Mouse (Mus musculus) MEL (cell line): ENCODE results near the gene Hps6. TPM values are rescaled to one million over a fixed set of nuclear protein-coding genes. Genes with fewer than 3 reads are reported as not detected.

Experiments
- DNase-seq: peaks from one replicate; pipeline ENCODE4 v3.0.0; 2011; ENCODE audit warnings: low read depth, low spot score
- H3K27ac ChIP-seq: 2 replicates; pipeline ENCODE4 v1.5.1; 2012; ENCODE audit warnings: low read depth, mild to moderate bottlenecking, control low read depth, low read length, moderate library complexity; ENCODE audit not compliant: control insufficient read depth
- H3K27me3 ChIP-seq, 2 experiments: fragments of 150-350 bp in 1 of 2; sonication (generic) in 1 of 2; 2 replicates each; pipeline ENCODE4 v1.6.1; 2012; ENCODE audit warnings: low read length in 2 of 2, mild to moderate bottlenecking in 2 of 2, improper control_type of control experiment in 1 of 2, moderate library complexity in 1 of 2; ENCODE audit not compliant: insufficient read depth in 2 of 2, control insufficient read depth in 1 of 2
- H3K36me3 ChIP-seq, 2 experiments: 2 replicates each; pipeline ENCODE4 v1.6.1; 2012 to 2014; ENCODE audit warnings: low read length in 2 of 2, improper control_type of control experiment in 1 of 2, inconsistent platforms in 1 of 2, mild to moderate bottlenecking in 1 of 2; ENCODE audit not compliant: insufficient read depth in 2 of 2, control insufficient read depth in 1 of 2
- H3K4me1 ChIP-seq, 2 experiments: fragments of 150-350 bp in 1 of 2; sonication (generic) in 1 of 2; 2 replicates each; pipeline ENCODE4 v1.6.1; 2012; ENCODE audit warnings: low read length in 2 of 2, improper control_type of control experiment in 1 of 2, mild to moderate bottlenecking in 1 of 2; ENCODE audit not compliant: insufficient read depth in 2 of 2, control insufficient read depth in 1 of 2
- H3K4me3 ChIP-seq, 2 experiments: fragments of 150-350 bp in 1 of 2; sonication (generic) in 1 of 2; 2 replicates each; pipeline ENCODE4 v1.5.1; 2012; ENCODE audit warnings: low read depth in 2 of 2, low read length in 2 of 2, mild to moderate bottlenecking in 2 of 2, moderate library complexity in 2 of 2, control low read depth in 1 of 2, improper control_type of control experiment in 1 of 2; ENCODE audit not compliant: control insufficient read depth in 1 of 2, insufficient read depth in 1 of 2
- H3K79me2 ChIP-seq: 2 replicates; pipeline ENCODE4 v1.6.1; 2012; ENCODE audit warnings: mild to moderate bottlenecking, low read length, moderate library complexity; ENCODE audit not compliant: control insufficient read depth, poor library complexity, insufficient read depth
- H3K9ac ChIP-seq: 2 replicates; pipeline ENCODE4 v1.6.1; 2012; ENCODE audit warnings: low read depth, mild to moderate bottlenecking, control low read depth, low read length, moderate library complexity; ENCODE audit not compliant: control insufficient read depth, poor library complexity, severe bottlenecking
- H3K9me3 ChIP-seq: fragments of 150-350 bp; sonication (generic); replicated peaks from 2 replicates; pipeline ENCODE4 v1.6.1; 2012; ENCODE audit warnings: mild to moderate bottlenecking, low read length, improper control_type of control experiment, moderate library complexity; ENCODE audit not compliant: insufficient read depth
- BHLHE40 ChIP-seq: IDR thresholded peaks from 2 replicates; pipeline ENCODE4 v1.6.1; 2012; ENCODE audit warnings: low read depth, mild to moderate bottlenecking, inconsistent platforms, low read length, improper control_type of control experiment, borderline replicate concordance
- CHD2 ChIP-seq: IDR thresholded peaks from 2 replicates; pipeline ENCODE4 v1.6.1; 2011; ENCODE audit warnings: low read length, improper control_type of control experiment
- E2F4 ChIP-seq: IDR thresholded peaks from 2 replicates; pipeline ENCODE4 v1.6.1; 2011; ENCODE audit warnings: low read depth, low read length, improper control_type of control experiment, borderline replicate concordance
- ELF1 ChIP-seq: IDR thresholded peaks from 2 replicates; pipeline ENCODE4 v1.6.1; 2014; ENCODE audit warnings: low read depth, mild to moderate bottlenecking, inconsistent platforms, low read length, improper control_type of control experiment, moderate library complexity
- EP300 ChIP-seq, 2 experiments: IDR thresholded peaks; 2 replicates each; pipeline ENCODE4 v1.6.1; 2011; ENCODE audit warnings: improper control_type of control experiment in 2 of 2, low read length in 2 of 2, low read depth in 1 of 2, mild to moderate bottlenecking in 1 of 2
- GATA1 ChIP-seq: IDR thresholded peaks from 2 replicates; pipeline ENCODE4 v1.6.1; 2011; ENCODE audit warnings: low read depth, low read length, improper control_type of control experiment
- HCFC1 ChIP-seq: IDR thresholded peaks from 2 replicates; pipeline ENCODE4 v1.6.1; 2012; ENCODE audit warnings: low read depth, mild to moderate bottlenecking, inconsistent platforms, low read length, improper control_type of control experiment, moderate library complexity
- JUND ChIP-seq: IDR thresholded peaks from 2 replicates; pipeline ENCODE4 v1.6.1; 2011; ENCODE audit warnings: low read depth, mild to moderate bottlenecking, improper control_type of control experiment, low read length
- MAX ChIP-seq: IDR thresholded peaks from 2 replicates; pipeline ENCODE4 v1.6.1; 2011; ENCODE audit warnings: low read length, improper control_type of control experiment
- MEF2A ChIP-seq: IDR thresholded peaks from 2 replicates; pipeline ENCODE4 v1.6.1; 2014; ENCODE audit warnings: low read depth, mild to moderate bottlenecking, inconsistent platforms, low read length, improper control_type of control experiment; ENCODE audit not compliant: poor library complexity, insufficient replicate concordance, severe bottlenecking; ENCODE audit errors: extremely low read depth
- MXI1 ChIP-seq: IDR thresholded peaks from 2 replicates; pipeline ENCODE4 v1.6.1; 2011; ENCODE audit warnings: mild to moderate bottlenecking, low read depth, low read length, improper control_type of control experiment
- MYC ChIP-seq: IDR thresholded peaks from 2 replicates; pipeline ENCODE4 v1.6.1; 2011; ENCODE audit warnings: low read depth, mild to moderate bottlenecking, low read length, improper control_type of control experiment, moderate library complexity
- NELFE ChIP-seq: IDR thresholded peaks from 2 replicates; pipeline ENCODE4 v1.6.1; 2011; ENCODE audit warnings: low read depth, low read length, improper control_type of control experiment
- RAD21 ChIP-seq: IDR thresholded peaks from 2 replicates; pipeline ENCODE4 v1.6.1; 2011; ENCODE audit warnings: mild to moderate bottlenecking, low read depth, low read length, improper control_type of control experiment
- RCOR1 ChIP-seq: IDR thresholded peaks from 2 replicates; pipeline ENCODE4 v1.6.1; 2012; ENCODE audit warnings: low read depth, mild to moderate bottlenecking, inconsistent platforms, low read length, improper control_type of control experiment
- TBP ChIP-seq: IDR thresholded peaks from 2 replicates; pipeline ENCODE4 v1.8.0; 2011; ENCODE audit warnings: low read depth, low read length, improper control_type of control experiment
- USF2 ChIP-seq, 2 experiments: IDR thresholded peaks; 2 replicates each; pipeline ENCODE4 v1.6.1; 2011 to 2012; ENCODE audit warnings: improper control_type of control experiment in 2 of 2, low read length in 2 of 2, borderline replicate concordance in 1 of 2, inconsistent platforms in 1 of 2, low read depth in 1 of 2, mild to moderate bottlenecking in 1 of 2; ENCODE audit not compliant: insufficient read depth in 1 of 2
- ZNF384 ChIP-seq: IDR thresholded peaks from 2 replicates; pipeline ENCODE4 v1.6.1; 2012; ENCODE audit warnings: low read depth, mild to moderate bottlenecking, inconsistent platforms, low read length, improper control_type of control experiment
- polyA plus RNA-seq, 2 experiments: library from polyadenylated mRNA; stranded (reverse) in 1 of 2; unstranded in 1 of 2; fragments of >175 nt in 1 of 2; fragments of >200 nt in 1 of 2; gene quantifications; 2 replicates each; pipeline versions ENCODE4 v1.2.1 to v1.2.4; 2012; ENCODE audit warnings: low replicate concordance in 2 of 2, low read depth in 1 of 2; ENCODE audit not compliant: insufficient read length in 2 of 2, insufficient read depth in 1 of 2, missing spikeins in 1 of 2
- total RNA-seq: library from RNA; depleted of rRNA; stranded (reverse); fragments of 300-350 nt; gene quantifications from 2 replicates; pipeline ENCODE4 v1.2.3, GENCODE M21; 2012

The Hps6 gene
- total and polyA plus RNA-seq, 3 experiments, result 11.5 to 13.2 TPM; not detected in 1

DNA sequence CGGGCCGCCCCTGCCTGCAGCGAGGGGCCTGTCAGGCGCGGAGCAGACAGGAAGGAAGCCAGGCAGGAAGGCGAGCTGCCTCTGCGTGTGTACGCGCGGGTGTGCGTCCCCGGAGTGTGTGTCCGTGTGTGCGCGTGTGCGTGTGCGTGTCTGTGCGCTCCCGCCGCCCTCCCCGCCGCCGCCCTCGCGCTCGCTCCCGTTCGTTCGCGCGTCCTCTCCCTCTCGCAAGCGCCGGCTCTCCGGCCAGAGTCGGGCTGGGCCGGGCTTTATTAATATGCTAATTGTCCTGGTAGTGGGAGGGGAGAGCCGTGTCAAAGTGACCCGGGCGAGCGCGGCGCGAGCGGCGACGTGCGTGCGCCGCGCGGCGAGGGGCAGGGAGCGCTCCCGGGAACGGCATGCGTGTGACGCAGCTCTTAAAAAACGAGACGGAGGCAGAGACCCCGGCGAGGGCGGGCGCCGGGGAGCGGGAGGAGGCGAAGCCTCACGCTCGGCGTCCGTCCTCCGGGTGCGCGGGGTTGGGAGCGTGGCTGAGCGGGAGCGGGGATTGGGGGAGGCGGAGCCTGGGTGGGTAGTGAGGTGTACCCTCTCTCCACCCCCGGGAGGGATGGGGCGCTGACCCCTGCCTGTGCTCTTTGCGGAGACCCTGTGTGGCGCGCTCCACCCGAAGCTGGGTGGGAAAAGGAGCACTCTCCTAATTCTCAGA, 41.8 kb downstream of the Hps6 start, which contains the start of gene Ldb1 (continued):
- TF ChIP-seq TBP (no peak), MEF2A (no peak), EP300 (IDR thresholded peaks at IDR 0.05; ENCODE audit: low read depth in 1 of 2, low read length in 2 of 2) (no peak; a peak in 1 of 4 replicates)

DNA sequence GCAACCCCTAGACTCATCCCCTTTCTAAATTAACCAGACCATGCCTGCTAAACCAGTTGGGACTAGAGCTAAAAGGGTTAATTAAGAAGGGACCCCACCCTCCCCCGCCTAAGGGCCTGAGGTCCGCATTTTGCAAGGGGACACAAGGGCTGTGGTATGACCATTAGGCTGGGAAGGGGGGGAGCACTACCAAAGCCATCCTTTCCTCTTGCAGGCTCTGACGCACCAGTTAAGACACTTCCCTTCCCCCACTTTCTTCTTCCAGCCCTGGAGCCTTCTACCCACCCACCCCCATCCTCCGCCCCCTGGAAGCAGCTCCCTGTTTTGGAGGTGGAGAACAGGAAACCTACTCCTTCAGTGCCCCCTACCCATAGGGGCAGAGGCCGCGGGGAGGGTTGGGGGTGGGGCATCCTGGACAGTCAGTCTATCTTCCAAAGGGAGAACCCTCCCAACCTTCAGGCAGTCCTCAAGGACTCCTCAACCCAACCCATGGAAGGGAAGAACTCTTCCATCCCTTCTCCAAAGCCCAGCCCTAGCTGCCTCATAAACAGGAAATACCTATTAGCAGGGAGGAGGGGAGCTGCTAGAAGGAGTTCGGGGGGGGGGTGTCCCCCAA, 42.5 kb downstream of the Hps6 start:
- no peaks in the 10 kb centered on the region for H3K9me3 ChIP-seq
- peak overlapping the region; percentile 76 to 95 for H3K4me3 ChIP-seq
- H3K79me2 ChIP-seq, result peaks cover 43% of the 10 kb centered on the region
- no peak overlapping the region; the same call in 1 of the 2 replicates for H3K27ac ChIP-seq
- H3K27me3 ChIP-seq, result no peaks in the 10 kb centered on the region
- TF ChIP-seq BHLHE40 (no peak), GATA1 (no peak), ZNF384 (no peak), MAX (no peak), HCFC1 (no peak), RAD21 (no peak), NELFE (no peak), MEF2A (no peak), JUND (no peak), E2F4 (no peak), CHD2 (0 out of 2 replicates have a peak, but pooled peaks have one; percentile 20), TBP (no peak), ELF1 (0 out of 2 replicates have a peak, but pooled peaks have one; percentile 21), MYC (no peak), MXI1 (no peak)
- peak overlapping the region; percentile 89 for H3K9ac ChIP-seq
- peaks cover 22 to 48% of the 10 kb centered on the region in 2 experiments for H3K4me1 ChIP-seq
- H3K36me3 ChIP-seq, result peaks cover 0 to 37% of the 10 kb centered on the region in 2 experiments; a peak in 2 of 4 replicates
- peak; percentile 65 for DNase-seq

DNA sequence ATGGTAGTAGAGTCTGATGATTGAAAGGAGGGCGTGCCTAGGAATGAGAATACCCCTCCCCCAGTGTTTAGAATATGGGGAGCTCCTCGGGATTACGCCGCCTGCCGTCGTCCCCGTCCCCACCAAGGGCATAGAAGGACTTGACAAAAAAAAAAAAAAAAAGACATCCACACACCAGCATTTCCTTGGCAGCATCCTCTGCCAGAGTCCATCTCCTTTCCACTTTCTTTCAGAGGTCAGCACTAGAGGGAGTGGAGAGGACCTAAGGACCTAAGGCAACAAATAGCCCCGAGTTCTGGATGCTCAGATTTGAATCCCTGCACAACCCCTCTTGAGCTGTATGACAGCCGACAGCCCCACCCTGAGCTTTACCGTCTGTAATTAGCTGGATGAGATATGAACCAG, 43.3 kb downstream of the Hps6 start:
- Histone ChIP-seq H3K79me2 (peaks cover 35% of the 10 kb centered on the region), H3K36me3 (peaks cover 0 to 32% of the 10 kb centered on the region in 2 experiments; a peak in 2 of 4 replicates), H3K27ac (no peak overlapping the region), H3K9ac (no peak overlapping the region), H3K9me3 (no peaks in the 10 kb centered on the region), H3K4me3 (no peak overlapping the region), H3K4me1 (peaks cover 13 to 45% of the 10 kb centered on the region in 2 experiments), H3K27me3 (no peaks in the 10 kb centered on the region)
- TF ChIP-seq JUND (no peak), MAX (no peak), USF2 (IDR thresholded peaks at IDR 0.05; ENCODE audit: borderline replicate concordance in 1 of 2, insufficient read depth in 1 of 2, low read depth in 1 of 2, low read length in 2 of 2) (no peak), RCOR1 (0 out of 2 replicates have a peak, but pooled peaks have one; percentile 26), ZNF384 (no peak), GATA1 (no peak)
- no peak for DNase-seq
